Mouse (Mus musculus): Measurements from ENCODE around the gene Thada.
"Not testable (repeated sequence)": the region's sequence is repeated elsewhere in the genome, so short reads cannot be mapped to it uniquely, and the experiment has no call there.

The Thada gene

DNA sequence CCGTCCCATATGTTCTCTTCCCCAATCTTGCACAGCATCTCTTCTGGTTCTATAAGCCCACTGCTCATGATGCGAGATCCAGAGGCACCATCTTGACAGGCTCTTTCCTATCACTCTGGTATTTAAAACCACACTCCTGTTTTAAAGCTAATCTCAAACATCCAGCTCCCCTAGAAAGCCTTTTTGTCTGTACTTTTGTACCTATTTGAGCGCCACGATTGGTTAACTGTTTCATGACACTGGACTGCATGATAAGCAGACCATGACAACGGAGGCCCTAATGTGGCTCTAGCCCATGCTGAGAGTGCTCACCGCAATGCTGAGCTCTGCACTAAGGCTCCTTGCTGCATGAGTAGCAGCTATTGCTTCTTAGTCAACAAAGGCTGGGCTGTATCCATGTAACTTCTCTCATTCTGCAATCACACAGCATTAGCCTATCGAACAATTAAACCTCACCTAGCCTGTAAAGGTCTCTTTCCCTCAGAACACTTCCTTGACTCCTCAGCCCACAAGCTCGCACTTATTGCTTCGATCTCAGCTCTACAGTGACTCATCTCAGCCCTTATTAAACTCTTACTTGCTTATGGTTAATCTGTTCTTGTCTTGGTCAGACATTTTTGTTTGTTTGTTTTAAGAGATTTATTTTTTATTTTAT lies 203.6 kb downstream of the Thada start:
- no peak for DNase-seq (ENCODE audit: low read depth, low spot score)

GRCm38 (mm10) chr17:84261010-84261409 lies 205.0 kb downstream of the Thada start:
- DNase-seq (ENCODE audit: low read depth, low spot score) = no peak

DNA sequence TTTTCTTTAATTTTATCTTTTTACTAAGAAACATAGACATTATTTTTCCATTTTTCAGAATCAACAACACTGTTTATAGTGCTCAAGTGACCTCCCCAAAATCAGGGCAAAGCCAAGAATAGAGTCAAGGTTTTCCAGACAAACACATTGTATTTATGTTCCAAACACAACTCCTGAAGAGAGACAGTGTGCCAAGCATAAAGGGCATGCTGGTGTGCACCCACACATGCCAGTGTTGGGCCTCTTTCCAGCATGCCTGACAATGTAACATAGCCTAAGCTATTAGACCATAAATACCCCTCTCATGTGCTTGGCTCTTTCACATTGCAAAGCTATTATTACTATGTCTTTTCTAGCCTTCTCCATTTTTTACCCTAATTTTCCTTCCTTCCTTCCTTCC lies 205.8 kb downstream of the Thada start:
- DNase-seq (ENCODE audit: low read depth, low spot score) = no peak

DNA sequence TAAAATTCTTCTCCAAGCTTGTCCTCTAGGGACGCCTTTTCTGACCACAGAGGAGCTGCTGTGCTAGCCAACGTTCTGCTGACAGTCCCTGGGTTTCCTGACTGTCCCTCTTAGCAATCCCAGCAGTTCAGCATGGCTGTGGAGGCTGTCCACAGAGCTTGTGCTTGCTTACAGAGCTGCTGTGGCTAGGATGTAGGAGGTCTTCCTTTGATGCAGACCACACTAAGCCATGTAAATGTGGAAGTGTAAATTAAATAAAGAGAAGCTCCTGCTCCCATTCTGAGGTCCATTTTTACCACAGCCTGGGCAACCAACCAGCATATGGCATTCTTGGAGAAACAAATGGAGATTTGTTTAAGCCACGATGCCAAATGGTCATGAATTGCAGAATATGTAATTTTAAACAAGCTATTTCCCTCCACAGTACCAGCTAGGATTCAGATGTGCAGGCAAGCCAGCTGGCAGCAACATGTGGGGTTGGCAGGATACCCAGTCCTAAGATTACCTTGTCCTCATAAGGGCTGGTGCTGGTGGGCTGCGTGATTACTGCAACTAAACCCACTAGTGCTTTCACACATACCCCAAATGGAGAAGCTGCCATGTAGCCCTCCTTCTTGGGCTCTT lies 207.3 kb downstream of the Thada start:
- no peak for DNase-seq (ENCODE audit: low read depth, low spot score)

- no peak for DNase-seq (ENCODE audit: low read depth, low spot score)
Observed at GRCm38 (mm10) chr17:84257927-84258532, 208.0 kb downstream of the Thada start.

DNA sequence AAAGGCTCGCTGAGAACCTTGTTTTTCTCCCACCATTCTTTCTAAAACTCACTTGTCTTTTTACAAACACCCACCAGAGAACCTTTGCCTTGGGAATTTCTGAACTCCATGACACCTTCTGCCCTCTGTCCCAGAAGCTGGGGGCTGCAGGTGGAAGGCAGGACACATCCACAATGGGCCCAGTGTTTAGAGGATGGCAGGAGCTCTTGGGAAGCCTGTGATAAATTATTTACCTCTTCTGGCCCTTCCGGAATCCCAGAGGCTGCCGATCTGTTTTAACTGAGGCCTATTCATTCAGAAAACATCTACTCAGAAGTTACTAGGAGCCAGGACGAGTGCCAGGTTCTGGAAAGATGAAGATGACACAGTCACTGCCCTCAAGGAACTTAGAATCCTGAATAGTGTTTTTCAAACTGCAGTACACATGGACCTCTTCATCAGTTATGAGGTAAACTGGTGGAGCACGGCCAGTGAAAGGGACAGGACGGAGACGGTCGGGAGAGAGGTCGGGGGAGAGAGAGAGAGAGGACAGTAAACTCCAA lies 209.7 kb downstream of the Thada start:
- no peak for DNase-seq (ENCODE audit: low read depth, low spot score)

DNA sequence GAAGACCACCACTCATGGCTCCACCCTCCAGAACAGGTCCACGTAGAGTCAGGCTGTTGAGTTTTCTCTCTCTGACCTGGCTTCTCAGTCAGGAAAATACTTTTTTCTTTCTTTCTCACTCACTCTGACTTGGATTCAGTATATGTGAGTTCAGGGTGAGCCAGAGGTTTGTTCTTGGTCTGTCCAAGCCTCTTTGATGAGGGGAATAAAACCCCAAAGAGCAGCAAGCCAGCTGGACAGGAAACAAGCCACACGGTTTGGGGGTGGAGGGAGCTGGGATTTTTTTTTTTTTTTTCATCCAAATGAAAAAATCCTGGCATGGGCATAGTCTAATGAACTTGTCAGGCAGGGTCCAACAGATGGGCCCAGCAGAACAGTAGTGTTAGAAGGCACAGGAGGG lies 210.2 kb downstream of the Thada start:
- DNase-seq (ENCODE audit: low read depth, low spot score) = no peak

GRCm38 (mm10) chr17:84251426-84251825 lies 214.6 kb downstream of the Thada start:
- DNase-seq (ENCODE audit: low read depth, low spot score) = no peak

GRCm38 (mm10) chr17:84244182-84244920 lies 221.7 kb downstream of the Thada start:
- DNase-seq (ENCODE audit: low read depth, low spot score) = no peak

GRCm38 (mm10) chr17:84243759-84244158 lies 222.2 kb downstream of the Thada start:
- no peak for DNase-seq (ENCODE audit: low read depth, low spot score)

DNA sequence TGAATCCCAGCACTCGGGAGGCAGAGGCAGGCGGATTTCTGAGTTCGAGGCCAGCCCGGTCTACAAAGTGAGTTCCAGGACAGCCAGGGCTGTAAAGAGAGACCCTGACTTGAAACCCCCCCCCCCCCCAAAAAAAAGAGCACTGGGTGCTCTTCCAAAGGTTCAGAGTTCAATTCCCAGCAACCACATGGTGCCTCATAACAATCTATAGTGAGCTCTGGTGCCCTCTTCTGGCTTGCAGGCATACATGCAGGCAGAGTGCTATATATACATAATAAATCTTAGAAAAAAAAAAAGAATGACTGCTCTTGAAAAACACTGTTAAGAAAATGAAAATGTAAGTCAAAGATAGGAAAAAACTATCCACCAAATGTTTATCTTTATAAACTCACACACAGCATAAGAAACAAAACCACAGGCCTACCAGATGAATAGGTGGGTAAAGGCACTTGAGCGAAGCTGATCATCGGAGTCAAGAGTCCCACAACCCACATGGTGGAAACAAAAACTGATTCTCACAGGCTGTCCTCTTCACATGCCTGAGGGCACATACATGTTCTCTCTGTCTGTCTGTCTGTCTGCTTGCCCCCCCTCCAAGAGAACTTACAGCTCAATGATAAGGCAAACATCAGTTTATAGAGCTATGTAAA lies 224.6 kb downstream of the Thada start:
- DNase-seq (ENCODE audit: low read depth, low spot score) = no peak

DNA sequence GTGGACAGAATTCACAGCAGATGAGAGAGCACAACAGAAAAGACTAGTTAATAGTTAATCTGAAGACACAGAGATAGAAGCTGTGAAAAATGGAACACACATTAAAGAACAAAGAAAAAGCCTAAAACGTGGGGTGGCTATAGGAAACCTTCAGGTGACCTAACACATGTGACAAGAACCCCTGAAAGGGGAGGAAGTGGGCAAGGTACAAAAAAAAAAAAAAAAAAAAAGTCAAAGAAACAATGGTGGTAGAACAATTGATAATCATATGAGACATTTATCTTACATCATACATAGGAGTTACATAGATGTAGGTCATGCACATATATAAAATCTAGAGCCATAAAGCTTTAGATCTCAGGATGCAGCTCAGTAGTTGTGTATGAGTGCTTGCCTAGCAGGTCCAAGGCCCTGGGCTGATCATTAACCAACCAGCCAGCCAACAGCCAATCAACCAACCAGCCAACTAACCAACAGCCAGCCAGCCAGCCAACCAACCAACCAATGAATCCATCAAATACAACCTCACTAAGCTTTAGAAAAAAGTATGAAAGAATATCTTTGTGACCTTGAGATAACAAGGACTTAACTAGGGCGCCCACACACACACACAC lies 226.2 kb downstream of the Thada start:
- DNase-seq (ENCODE audit: low read depth, low spot score) = no peak

DNA sequence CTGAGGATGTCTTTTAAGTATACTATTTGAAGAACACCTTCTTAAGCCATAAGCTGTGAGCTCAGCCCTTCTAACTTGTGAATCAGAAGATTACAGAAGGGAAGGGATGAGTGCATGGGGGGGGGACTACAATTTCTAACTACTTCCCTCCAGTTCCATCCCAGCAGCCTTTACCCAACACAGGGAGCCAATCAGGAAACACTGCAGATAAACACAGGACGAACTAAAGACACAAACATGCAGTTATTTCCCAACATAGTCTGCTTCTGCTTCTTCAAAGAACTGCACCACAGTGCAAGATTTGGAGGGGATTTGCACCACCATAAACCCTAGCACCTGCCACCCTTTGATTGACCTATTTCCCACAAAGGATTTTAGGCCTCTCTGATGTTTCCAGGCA lies 227.8 kb downstream of the Thada start:
- DNase-seq (ENCODE audit: low read depth, low spot score) = no peak

- DNase-seq (ENCODE audit: low read depth, low spot score) = no peak
Observed at GRCm38 (mm10) chr17:84236781-84237557, 229.0 kb downstream of the Thada start.

DNA sequence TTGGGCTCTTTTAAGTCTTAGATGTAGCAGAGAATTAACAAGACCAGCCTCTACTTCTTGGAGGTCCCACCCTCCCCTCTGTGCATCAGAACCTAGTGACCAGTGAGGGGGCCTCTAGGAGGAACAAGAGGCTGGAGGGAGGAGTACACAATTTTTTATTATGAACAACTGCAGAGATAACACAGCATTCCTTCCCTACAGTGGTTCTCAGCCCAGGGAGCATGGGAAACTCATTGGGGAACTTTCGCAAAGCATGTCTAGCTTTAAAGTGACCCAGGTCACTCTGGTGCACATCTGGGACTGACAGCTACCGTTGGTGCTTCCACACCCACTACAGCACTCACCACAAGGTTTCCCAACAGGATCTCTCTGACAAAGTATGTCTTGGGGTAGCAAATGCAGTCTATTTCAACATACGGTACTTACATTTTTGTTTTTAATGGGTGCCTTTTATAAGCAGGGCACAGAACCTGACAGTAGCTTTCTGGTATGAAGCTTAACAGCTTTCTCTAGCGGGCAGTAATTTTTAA lies 230.5 kb downstream of the Thada start:
- no peak for DNase-seq (ENCODE audit: low read depth, low spot score)

DNA sequence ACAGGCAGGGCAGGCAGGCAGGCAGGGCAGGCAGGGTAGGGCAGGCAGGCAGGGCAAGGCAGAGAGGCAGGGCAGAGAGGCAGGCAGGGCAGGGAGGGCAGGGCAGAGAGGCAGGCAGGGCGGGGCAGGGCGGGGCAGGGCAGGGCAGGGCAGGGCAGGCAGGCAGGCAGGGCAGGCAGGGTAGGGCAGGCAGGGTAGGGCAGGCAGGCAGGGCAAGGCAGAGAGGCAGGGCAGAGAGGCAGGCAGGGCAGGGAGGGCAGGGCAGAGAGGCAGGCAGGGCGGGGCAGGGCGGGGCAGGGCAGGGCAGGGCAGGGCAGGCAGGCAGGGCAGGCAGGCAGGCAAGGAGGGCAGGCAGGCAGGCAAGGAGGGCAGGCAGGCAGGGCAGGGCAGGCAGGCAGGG lies 231.2 kb downstream of the Thada start:
- not testable (repeated sequence) for DNase-seq (ENCODE audit: low read depth, low spot score)

DNA sequence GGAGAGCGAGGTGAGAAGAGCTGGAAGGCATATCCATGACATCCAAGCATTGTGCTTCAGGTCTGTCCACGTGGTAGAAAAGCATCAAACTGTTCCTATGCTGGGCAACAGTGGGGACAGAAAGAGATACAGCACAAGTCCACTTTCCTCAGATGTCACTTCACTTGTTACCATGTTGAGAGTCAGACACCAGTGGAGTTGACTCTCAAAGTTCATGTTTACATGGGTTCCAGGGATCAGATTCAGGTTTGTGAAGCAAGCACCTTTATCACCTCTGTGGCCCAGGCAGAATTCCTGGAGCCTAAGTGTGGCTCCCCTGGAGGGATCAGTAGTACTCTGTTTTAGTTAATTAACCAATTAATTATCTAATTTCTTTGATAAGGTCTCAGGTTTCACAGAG lies 232.2 kb downstream of the Thada start:
- DNase-seq (ENCODE audit: low read depth, low spot score) = no peak

DNA sequence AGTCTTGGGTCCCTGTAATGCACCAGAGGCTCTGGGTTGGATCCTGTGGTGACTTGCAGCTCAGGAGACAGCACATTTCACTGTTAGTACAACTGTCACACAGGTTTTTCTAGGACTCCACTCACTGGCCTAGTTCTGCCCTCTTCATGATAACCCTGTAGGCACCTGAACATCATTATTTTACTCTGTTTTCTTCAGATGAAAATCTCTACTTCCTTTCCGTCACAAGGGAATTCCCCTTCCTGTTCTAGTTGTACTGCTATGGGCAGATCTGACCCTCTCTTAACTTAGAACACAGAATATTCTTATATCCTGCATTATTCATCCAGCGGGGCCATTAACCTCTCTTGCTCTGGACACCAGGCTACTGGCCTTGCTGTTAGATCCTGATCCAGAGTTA lies 234.6 kb downstream of the Thada start:
- no peak for DNase-seq (ENCODE audit: low read depth, low spot score)

DNA sequence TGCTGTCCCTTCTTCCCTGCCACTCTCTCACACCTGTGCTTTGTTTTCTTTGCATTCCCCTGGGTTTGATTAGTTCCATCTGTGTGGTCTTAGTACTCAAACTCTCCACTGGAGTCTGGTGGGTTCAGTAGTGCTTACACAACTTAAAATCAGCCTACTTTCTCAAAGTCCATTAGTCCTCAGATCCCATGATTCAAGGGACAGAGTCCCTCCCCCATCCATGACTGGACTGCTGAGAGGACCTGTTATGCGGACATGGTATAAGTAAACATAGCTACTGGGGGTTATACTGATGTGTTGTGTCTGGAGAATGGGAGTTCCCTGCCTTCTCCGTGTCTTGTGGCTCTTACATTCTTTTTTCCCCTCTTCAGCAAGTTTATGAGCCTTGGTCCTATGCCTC lies 237.8 kb downstream of the Thada start:
- DNase-seq (ENCODE audit: low read depth, low spot score) = no peak

GRCm38 (mm10) chr17:84226681-84227080 lies 239.3 kb downstream of the Thada start:
- DNase-seq (ENCODE audit: low read depth, low spot score) = no peak

Measured in retina, adult 2 months (tissue).